Mouse (Mus musculus) left cerebral cortex, postnatal 25 days (tissue): ENCODE data around the gene Prex1. TPM values are rescaled to one million over a fixed set of nuclear protein-coding genes. Genes with fewer than 3 reads are reported as not detected.

Source experiments
- DNase-seq, 2 experiments: peaks; one replicate each; pipeline ENCODE4 v3.0.0; 2022; ENCODE audit warnings: low spot score in 2 of 2, mixed read lengths in 1 of 2
- intact Hi-C: fragments of 180-260 bp; cut with DNase I; formaldehyde crosslinking; loops from one replicate; pipeline ENCODE4 v1.15.1; 2025
- total RNA-seq, 2 experiments: library from RNA; stranded (reverse); gene quantifications; 2 replicates each; pipeline ENCODE4 v1.2.3; 2021

The Prex1 gene
- total RNA-seq, 2 experiments from 2014 or later: 115 to 120 TPM

GRCm38 (mm10) chr2:166694616-166695015 lies 19.0 kb downstream of the Prex1 start:
- no peak for DNase-seq
- intact Hi-C loops: no loop called here

- intact Hi-C loops: no loop called here
- DNase-seq: no peak
These were observed 20.2 kb downstream of the Prex1 start for GRCm38 (mm10) chr2:166693394-166693793.

- intact Hi-C loops: no loop called here
- DNase-seq: peak; percentile 47 to 80
These were observed 21.8 kb downstream of the Prex1 start for GRCm38 (mm10) chr2:166691602-166692509.

- DNase-seq: no peak
- intact Hi-C loops: no loop called here
These were observed 26.7 kb downstream of the Prex1 start for GRCm38 (mm10) chr2:166686917-166687316.

- DNase-seq: no peak
- intact Hi-C loops: no loop called here
These were observed 27.8 kb downstream of the Prex1 start for GRCm38 (mm10) chr2:166685824-166686223.

- intact Hi-C loops: no loop called here
- DNase-seq: no peak
These were observed 29.6 kb downstream of the Prex1 start for GRCm38 (mm10) chr2:166683885-166684544.

- peak in 1 of 2 experiments; percentile 67 for DNase-seq
- intact Hi-C loops: no loop called here
These were observed 30.8 kb downstream of the Prex1 start for GRCm38 (mm10) chr2:166682866-166683265.

GRCm38 (mm10) chr2:166678959-166679759 lies 34.5 kb downstream of the Prex1 start:
- intact Hi-C loops: no loop called here
- peak in 1 of 2 experiments; percentile 27 for DNase-seq

GRCm38 (mm10) chr2:166676933-166677332 lies 36.7 kb downstream of the Prex1 start:
- intact Hi-C loops: no loop called here
- peak in 1 of 2 experiments; percentile 34 for DNase-seq

- intact Hi-C loops: no loop called here
These were observed 37.1 kb downstream of the Prex1 start for GRCm38 (mm10) chr2:166676498-166676897.

GRCm38 (mm10) chr2:166675588-166676444 lies 37.8 kb downstream of the Prex1 start:
- intact Hi-C loops: no loop called here

More at GRCm38 (mm10) chr2:166676498-166676897, 37.1 kb downstream of the Prex1 start:
- peak; percentile 64 to 66 for DNase-seq

GRCm38 (mm10) chr2:166674693-166675092 lies 38.9 kb downstream of the Prex1 start:
- intact Hi-C loops: no loop called here
- no peak for DNase-seq

More at GRCm38 (mm10) chr2:166675588-166676444, 37.8 kb downstream of the Prex1 start:
- DNase-seq: peak in 1 of 2 experiments; percentile 56

- intact Hi-C loops: no loop called here
These were observed 39.7 kb downstream of the Prex1 start for GRCm38 (mm10) chr2:166673951-166674350.

GRCm38 (mm10) chr2:166672171-166672965 lies 41.3 kb downstream of the Prex1 start:
- intact Hi-C loops: no loop called here
- no peak for DNase-seq

More at GRCm38 (mm10) chr2:166673951-166674350, 39.7 kb downstream of the Prex1 start:
- DNase-seq: no peak

GRCm38 (mm10) chr2:166671614-166672013 lies 42.0 kb downstream of the Prex1 start:
- DNase-seq: no peak
- intact Hi-C loops: no loop called here

- DNase-seq: peak in 1 of 2 experiments; percentile 30
- intact Hi-C loops: no loop called here
These were observed 42.6 kb downstream of the Prex1 start for GRCm38 (mm10) chr2:166671019-166671418.

GRCm38 (mm10) chr2:166669922-166670321 lies 43.7 kb downstream of the Prex1 start:
- DNase-seq: no peak
- intact Hi-C loops: loop anchor here (5.0 kb wide), 1 partner anchor 38 kb away; no protein-coding TSS in a partner anchor
